Mouse (Mus musculus) naive thymus-derived CD4-positive, alpha-beta T cell, adult 5 months (primary cell): ENCODE results near the gene Ctps. TPM values are rescaled to one million over a fixed set of nuclear protein-coding genes. Genes with fewer than 3 reads are reported as not detected.

Experiments used
- polyA plus RNA-seq: library from polyadenylated mRNA; unstranded; fragments of 100-300 nt; shearing (Covaris generic); gene quantifications from one replicate; pipeline ENCODE4 v1.2.1, GENCODE M21; 2017

Ctps gene
- 34.0 TPM for polyA plus RNA-seq

GRCm38 (mm10) chr4:120569486-120570437 lies at the start of gene Ctps:
Ctps (minus strand) TSS chr4:120570276.

GRCm38 (mm10) chr4:120588445-120588844 lies 18.4 kb upstream of the Ctps start, which contains the start of gene Gm8439:
Gm8439 (plus strand) TSS chr4:120588745.

GRCm38 (mm10) chr4:120531986-120532385 lies 38.1 kb downstream of the Ctps start, which contains the start of gene Slfnl1:
Slfnl1 (plus strand) TSS chr4:120532231.

Other genes starting within 250 kb of the Ctps start
- gene Scmh1, start 165.0 kb downstream of the Ctps start, polyA plus RNA-seq, result 38.7 TPM
- gene Slfnl1, start 38.0 kb downstream of the Ctps start, polyA plus RNA-seq, result not detected
- not detected for gene Gm8439, start 18.5 kb upstream of the Ctps start, polyA plus RNA-seq
- 0.56 TPM for gene Cited4, start 96.3 kb upstream of the Ctps start, polyA plus RNA-seq
- gene Kcnq4, start 178.3 kb upstream of the Ctps start, polyA plus RNA-seq, result not detected